Mouse (Mus musculus): ENCODE data around the gene Rbpjl.

DNA sequence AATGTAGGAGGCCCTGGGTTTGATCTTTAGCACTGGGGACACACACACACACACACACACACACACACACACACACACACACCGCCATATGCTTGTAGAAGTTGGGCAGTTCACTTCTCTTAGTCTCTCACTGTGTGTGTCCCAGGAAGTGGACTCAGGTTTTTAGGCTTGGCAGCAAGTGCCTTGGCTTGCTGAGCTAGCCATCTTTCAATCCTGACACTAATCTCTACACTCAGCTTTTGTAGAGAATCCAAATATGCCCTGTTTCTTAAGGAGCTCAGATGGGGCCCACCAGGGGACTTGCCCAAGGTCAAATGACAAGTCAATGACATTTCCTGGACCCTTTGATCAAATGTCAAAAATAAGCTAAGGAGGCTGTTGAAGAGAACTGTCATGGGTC is 53.5 kb downstream of the Rbpjl start:
- TF ChIP-seq CTCF (IDR thresholded peaks at IDR 0.05; ENCODE audit: insufficient read depth, low read length): no peak
- TF ChIP-seq POLR2A (IDR thresholded peaks at IDR 0.05; ENCODE audit: borderline replicate concordance, extremely low read depth, low read depth, low read length): no peak

All from lung, adult 2 months (tissue).